Mouse (Mus musculus): ENCODE results near the gene Scube1. TPM values are rescaled to one million over a fixed set of nuclear protein-coding genes. Genes with fewer than 3 reads are reported as not detected.

Scube1 gene
- 10 to 100 TPM; 20.4 to 20.9 TPM for total RNA-seq (2021)
- long read RNA-seq, experiment 1, partial matches to known transcripts, result 1 of 10 reads
- long read RNA-seq, experiment 1, other reads (novel, unspliced or antisense), result 4 of 10 reads
- long read RNA-seq, experiment 2, partial matches to known transcripts, result 3 of 17 reads
- long read RNA-seq, experiment 2, other reads (novel, unspliced or antisense), result 6 of 17 reads

DNA sequence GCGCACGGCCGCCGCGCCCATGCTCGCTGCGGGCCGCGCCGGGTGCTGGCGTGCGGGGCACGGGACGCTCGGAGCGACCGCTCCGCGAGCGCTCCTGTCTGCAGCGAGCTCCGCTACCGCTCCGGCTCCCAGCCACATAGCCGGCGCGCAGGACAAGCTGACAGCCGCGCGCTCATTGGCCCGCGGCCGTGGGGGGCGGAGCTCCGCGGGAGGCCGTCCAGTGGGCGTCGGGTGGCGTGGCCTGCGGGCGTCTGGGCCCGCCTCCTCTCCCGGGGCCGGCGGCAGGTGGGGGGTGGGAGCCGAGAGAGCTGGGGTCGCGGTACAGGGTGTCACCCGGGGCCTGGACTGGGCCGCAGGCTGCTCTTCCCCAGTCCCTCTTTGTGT, at the start of gene Scube1:
Gene Scube1 (minus strand): TSS at position 136 of the 384 bp plus-strand sequence.
- Histone ChIP-seq H3K4me3 (peak within 1 kb of the TSS; percentile 57), H3K27ac (peak within 1 kb of the TSS; percentile 39; the same call in 1 of the 2 replicates)
- TF ChIP-seq CTCF (conservative IDR thresholded peaks at IDR 0.05), result no peak
- peak; percentile 85 to 88 for DNase-seq (ENCODE audit: low spot score in 2 of 2)

DNA sequence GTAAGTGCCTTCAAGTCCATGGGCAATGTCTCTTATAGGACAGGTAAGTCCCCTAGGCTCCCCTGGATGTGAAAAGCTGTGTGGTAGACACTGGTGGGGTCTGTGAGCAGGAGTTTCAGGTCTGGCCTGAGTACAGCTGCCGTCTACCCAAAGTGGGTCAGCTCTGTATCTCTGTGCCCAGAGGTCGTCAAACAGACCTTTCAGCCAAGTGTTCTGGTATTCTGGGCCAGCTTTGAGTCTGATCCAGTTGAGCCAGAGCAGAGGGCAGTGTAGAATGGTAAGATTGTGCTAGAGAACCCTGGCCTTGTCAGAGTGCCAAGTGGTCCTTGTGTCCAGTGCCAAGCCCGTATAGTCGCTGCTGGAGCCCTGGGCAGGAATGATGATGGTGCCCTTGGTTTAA, 48.1 kb upstream of the Scube1 start:
- Histone ChIP-seq H3K4me3 (no peak overlapping the region), H3K27ac (peak overlapping the region; percentile 55; the same call in 1 of the 2 replicates)
- peak in 1 of 2 experiments; percentile 61 for DNase-seq (ENCODE audit: low spot score in 2 of 2)
- no peak for TF ChIP-seq CTCF (conservative IDR thresholded peaks at IDR 0.05)

DNA sequence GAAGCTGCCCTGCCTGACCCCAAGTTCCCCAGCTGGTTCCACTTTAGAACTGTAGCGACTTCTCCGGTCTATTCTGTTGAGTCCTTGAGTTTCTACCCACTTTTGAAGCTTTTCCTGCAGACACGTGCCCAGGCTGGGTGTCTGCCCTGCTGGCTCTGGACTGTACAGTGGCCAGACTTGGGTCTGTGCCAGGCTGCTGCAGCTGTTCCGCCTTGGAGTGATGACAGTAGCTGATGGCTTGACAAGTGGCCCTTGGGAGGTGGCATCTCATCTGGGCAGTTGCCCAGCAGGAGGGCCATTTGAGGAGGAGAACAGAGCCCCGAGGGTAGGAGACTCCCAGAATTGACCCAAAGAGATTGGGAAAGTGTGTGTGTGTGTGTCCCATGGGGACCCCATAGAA, 47.6 kb upstream of the Scube1 start:
- no peak overlapping the region for H3K4me3 ChIP-seq
- H3K27ac ChIP-seq, result peak overlapping the region; percentile 55; the same call in 1 of the 2 replicates
- TF ChIP-seq CTCF (conservative IDR thresholded peaks at IDR 0.05), result no peak
- DNase-seq (ENCODE audit: low spot score in 2 of 2), result no peak

DNA sequence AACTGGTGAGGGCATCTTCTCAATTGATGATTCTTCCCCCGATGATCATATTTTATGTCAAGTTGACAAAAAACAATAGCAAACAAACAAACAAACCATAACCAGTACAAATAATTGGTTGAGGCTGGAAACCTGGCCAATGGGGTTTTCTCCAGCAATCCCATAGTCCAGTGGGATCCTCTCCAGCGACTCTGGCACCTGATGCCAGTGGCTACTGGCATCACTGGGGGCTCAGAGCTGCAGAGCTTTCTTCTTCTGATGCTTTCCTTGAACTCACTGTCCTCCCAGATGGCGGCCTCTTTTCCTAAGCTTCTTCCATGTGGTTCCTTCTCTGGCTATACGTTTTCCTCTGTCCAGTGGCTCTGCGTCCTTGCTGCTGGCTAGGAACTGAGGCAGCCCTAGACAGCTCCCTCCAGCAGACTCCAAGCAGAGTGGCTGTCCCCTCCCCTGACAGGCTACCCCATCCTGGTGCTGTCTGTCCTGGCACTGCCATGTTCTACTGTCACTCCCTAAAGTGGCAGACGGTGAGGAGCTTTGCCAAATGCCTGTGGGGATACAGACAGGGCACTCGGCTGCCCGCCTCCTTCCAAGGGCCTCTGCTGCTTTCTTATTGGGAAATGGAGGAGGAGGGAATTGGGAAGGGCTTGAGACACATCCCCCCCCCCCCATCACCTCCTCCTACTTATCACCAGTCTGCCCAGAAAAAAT, 46.7 kb upstream of the Scube1 start:
- DNase-seq (ENCODE audit: low spot score in 2 of 2), result no peak
- H3K27ac ChIP-seq, result no peak overlapping the region
- H3K4me3 ChIP-seq, result no peak overlapping the region
- no peak for TF ChIP-seq CTCF (conservative IDR thresholded peaks at IDR 0.05)

DNA sequence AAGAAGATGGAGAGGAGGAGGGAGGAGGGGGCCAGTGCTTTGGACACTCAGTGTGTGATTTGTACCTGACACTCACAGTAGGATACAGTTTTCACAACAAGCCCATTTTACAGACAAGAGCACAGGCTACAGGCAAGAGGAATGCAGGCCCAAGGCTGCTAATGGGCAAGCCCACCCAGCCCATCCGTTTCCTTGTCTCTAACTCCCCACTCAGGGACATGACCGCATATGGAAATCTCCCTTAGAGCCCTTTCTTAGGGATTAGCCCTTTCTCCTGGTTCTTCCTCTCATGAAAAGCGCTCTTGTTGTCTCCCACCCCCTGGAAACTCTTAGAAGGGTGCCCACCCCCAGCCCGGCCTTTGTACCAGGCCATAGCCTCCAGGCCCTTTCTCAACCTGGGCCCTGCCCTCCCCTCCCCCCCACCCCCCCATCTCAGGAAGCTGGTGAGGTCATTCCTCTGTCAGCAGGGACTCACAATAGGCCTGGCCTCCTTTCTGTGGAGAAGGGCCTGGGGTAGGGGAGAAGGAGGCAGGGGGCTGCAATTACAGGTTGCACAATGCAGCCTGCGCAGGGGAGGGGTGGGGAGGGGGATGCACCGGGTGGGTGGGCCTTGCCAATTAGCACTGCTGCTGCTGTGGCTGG, 40.7 kb upstream of the Scube1 start:
- Histone ChIP-seq H3K27ac (no peak overlapping the region), H3K4me3 (no peak overlapping the region)
- no peak for DNase-seq (ENCODE audit: low spot score in 2 of 2)
- TF ChIP-seq CTCF (conservative IDR thresholded peaks at IDR 0.05), result no peak

DNA sequence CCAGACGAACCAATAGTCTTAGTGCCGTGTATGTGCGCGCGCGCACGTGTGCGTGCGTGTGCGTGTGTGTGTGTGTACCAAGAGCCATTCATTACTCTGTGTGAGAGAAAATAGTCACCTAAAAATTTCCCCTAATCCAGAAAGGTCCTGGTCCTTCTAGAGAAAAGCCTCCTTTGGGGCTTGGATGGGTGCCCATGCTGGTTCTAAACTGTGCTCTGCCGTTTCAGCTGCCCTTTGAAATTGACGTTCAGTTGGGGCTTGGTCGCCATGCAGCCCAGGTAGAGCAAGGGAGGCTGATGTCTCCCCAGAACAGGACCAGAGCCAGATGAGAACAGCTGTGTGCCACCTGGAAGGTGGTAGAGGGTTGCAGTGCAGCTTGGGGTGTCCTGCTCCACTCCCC, 36.7 kb upstream of the Scube1 start:
- no peak for DNase-seq (ENCODE audit: low spot score in 2 of 2)
- no peak overlapping the region for H3K4me3 ChIP-seq
- no peak overlapping the region for H3K27ac ChIP-seq
- no peak for TF ChIP-seq CTCF (conservative IDR thresholded peaks at IDR 0.05)

DNA sequence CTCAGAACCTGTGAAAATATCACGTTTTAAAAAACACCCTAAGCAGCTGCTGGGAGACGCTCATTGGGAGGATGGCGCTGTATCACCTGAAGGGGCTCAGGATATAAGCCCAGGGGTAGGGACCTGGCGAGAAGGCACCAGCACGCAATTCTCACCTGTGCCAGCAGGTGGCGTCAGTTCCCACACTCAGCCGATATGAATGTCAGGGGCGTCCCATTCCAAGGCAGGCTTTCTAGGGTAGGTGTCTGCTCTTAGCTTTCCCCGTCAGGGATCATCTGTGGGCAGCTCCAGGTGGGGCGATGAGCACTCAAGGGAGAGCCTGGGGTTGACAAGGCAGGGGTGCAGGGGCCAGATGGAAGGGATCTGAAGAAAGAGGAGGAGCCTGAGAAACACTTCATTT, 35.9 kb upstream of the Scube1 start:
- peak; percentile 34 to 78 for DNase-seq (ENCODE audit: low spot score in 2 of 2)
- TF ChIP-seq CTCF (conservative IDR thresholded peaks at IDR 0.05), result peak; percentile 93
- Histone ChIP-seq H3K27ac (no peak overlapping the region), H3K4me3 (no peak overlapping the region)

DNA sequence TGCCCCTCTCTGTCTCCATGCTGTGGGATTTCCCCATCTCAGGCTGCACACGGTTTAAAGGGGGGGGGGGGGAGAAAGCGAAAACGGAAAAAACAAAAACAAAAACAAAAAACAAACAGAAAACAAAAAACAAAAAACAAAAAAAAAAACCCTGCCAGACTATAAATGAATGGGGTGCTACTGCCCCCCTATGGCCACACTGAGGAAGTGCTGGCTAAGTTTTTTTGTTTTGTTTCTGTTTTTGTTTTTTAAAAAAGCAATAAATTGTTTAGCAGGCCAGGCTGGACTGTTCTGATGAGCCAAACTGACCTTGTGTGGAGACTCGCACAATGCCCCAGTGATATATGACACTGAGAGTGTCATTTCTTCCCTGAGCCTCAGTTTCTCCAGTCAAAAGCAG, 34.1 kb upstream of the Scube1 start:
- H3K27ac ChIP-seq, result no peak overlapping the region
- peak; percentile 85 for TF ChIP-seq CTCF (conservative IDR thresholded peaks at IDR 0.05)
- no peak for DNase-seq (ENCODE audit: low spot score in 2 of 2)
- H3K4me3 ChIP-seq, result no peak overlapping the region

DNA sequence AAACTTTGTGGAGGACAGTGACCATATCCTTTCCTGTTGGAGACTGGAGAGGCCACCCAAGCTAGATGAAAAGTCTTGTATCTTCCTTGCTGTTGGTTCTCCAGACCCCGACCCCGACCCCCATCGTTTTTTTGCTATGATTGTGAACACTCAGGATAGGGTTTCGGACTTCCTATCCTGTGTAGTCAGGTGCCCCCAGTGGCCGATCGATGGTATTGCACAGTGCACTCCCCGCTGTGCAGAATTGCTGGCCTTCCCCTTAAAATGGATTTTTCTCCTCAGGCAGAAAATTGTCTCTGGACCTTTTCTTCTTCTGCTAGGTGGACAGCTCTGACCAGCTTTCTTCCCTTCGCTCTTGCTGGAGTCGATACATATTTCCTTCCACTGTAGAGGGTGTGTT, 31.9 kb upstream of the Scube1 start:
- TF ChIP-seq CTCF (conservative IDR thresholded peaks at IDR 0.05), result peak; percentile 88
- no peak for DNase-seq (ENCODE audit: low spot score in 2 of 2)
- no peak overlapping the region for H3K27ac ChIP-seq
- H3K4me3 ChIP-seq, result no peak overlapping the region

DNA sequence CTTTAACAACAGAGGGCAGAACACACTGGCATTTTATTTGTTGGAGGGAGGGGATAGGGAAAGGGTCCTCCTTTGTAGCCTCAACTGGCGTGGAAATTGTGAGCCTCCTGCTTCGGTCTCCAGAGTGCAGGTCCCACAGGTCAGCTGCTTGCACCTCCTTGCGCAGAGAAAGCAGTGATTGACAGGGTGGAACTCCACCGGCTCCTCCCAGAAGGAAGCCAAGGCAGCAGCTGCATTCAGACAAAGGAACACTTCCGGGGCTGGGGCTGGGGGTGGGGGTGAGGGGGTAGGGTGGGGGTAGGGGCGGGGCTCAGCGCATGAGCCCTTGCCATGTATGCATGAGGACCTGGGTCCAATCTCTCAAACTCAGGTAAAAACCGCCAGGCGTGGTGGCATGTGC, 24.6 kb upstream of the Scube1 start:
- Histone ChIP-seq H3K27ac (no peak overlapping the region), H3K4me3 (no peak overlapping the region)
- no peak for DNase-seq (ENCODE audit: low spot score in 2 of 2)
- TF ChIP-seq CTCF (conservative IDR thresholded peaks at IDR 0.05), result no peak

DNA sequence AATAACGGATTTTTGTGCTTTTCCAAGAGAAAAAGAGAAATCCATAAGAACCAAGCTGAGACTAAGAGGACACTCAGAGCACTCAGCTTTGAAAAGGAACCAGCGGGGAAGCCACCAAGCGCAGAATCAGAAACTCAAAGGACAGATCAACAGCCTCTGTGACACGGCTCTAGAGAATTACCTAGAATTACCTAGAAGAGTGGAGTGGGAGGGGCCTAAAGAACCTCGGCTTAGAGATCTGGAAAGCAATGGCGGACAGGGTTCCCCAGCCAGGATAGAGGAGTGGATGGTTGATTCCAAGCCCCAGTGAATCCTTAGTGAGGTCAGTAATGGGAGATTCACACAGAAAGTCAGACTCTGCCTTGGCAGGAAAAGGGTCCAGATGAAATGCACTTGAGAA, 24.2 kb upstream of the Scube1 start:
- no peak for TF ChIP-seq CTCF (conservative IDR thresholded peaks at IDR 0.05)

DNA sequence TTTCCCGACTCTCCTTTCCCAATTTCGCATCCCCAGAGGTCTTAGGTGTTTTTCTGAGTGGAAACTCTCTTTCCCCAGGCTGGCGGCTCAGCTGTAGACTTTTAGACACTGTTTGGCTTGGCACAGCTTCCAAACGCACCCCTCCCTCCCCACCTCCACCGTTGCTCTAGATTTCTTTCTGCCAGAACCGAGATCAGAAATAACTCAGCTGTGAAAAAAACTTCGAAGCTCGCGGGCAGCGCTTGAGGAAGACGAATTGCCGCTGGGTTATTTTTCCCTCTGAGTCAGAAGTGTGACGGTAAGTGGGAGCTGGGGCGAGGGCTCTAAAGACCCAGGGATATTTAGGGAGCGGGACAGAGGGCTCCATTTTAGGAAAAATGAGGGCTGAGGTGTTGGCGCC, 21.5 kb upstream of the Scube1 start:
- TF ChIP-seq CTCF (conservative IDR thresholded peaks at IDR 0.05), result no peak
- H3K27ac ChIP-seq, result no peak overlapping the region
- H3K4me3 ChIP-seq, result no peak overlapping the region
- peak in 1 of 2 experiments; percentile 19 for DNase-seq (ENCODE audit: low spot score in 2 of 2)

More for the DNA sequence above, 24.2 kb upstream of the Scube1 start:
- no peak for DNase-seq (ENCODE audit: low spot score in 2 of 2)
- Histone ChIP-seq H3K4me3 (no peak overlapping the region), H3K27ac (no peak overlapping the region)

DNA sequence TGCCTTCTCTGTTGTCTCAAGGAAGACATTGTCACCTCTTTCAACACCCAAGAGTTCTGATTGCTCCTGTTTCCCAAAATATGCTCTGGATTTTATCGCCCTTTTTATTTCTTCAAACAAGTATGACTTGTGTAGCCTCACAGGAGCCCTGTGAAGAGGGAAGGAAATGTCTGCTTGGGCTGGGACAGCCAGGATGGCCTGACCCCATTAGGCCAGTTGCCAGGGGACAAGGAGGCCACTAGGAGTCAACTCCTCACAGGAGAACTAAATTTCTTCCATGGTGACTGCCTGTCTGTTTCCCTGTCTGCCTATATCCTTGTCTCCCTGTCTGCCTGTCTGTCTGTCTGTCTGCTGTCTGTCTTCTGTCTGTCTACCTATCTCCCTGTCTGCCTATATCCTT, 17.2 kb upstream of the Scube1 start:
- DNase-seq (ENCODE audit: low spot score in 2 of 2), result no peak
- Histone ChIP-seq H3K4me3 (no peak overlapping the region), H3K27ac (no peak overlapping the region)
- no peak for TF ChIP-seq CTCF (conservative IDR thresholded peaks at IDR 0.05)
